Mouse (Mus musculus) liver, postnatal 0 days (tissue): ENCODE results near the gene Tgfb1i1. TPM values are rescaled to one million over a fixed set of nuclear protein-coding genes. Genes with fewer than 3 reads are reported as not detected.

Experiments used
- ATAC-seq: fragments of 200-750 bp; cut with Nextera tagmentation; 2 replicates; pipeline ENCODE4 v1.8.0; 2017; ENCODE audit warnings: mild to moderate bottlenecking, moderate library complexity
- DNase-seq: peaks from one replicate; pipeline ENCODE4 v3.0.0-alpha.2; 2016
- H3K27ac ChIP-seq: fragments of 300-500 bp; sonication (generic); 2 replicates; pipeline ENCODE4 v1.5.1; 2014; ENCODE audit warnings: antibody characterized with exemption, moderate library complexity, mild to moderate bottlenecking, low read depth
- H3K27me3 ChIP-seq: fragments of 300-500 bp; sonication (generic); 2 replicates; pipeline ENCODE4 v1.6.1; 2014; ENCODE audit warnings: low read length, control low read depth, mixed read lengths; ENCODE audit not compliant: insufficient read depth
- H3K36me3 ChIP-seq: fragments of 300-500 bp; sonication (generic); replicated peaks from 2 replicates; pipeline ENCODE4 v1.6.1; 2014; ENCODE audit warnings: mild to moderate bottlenecking, control low read depth, low read length, moderate library complexity, mixed read lengths; ENCODE audit not compliant: insufficient read depth
- H3K4me1 ChIP-seq: fragments of 300-500 bp; sonication (generic); 2 replicates; pipeline ENCODE4 v1.6.1; 2014; ENCODE audit warnings: antibody characterized with exemption, mild to moderate bottlenecking, control low read depth; ENCODE audit not compliant: insufficient read depth
- H3K4me2 ChIP-seq: fragments of 300-500 bp; sonication (generic); 2 replicates; pipeline ENCODE4 v1.6.1; 2014; ENCODE audit warnings: low read depth, mild to moderate bottlenecking, low read length, moderate library complexity, mixed read lengths
- H3K4me3 ChIP-seq: fragments of 300-500 bp; sonication (generic); 2 replicates; pipeline ENCODE4 v1.5.1; 2014; ENCODE audit warnings: low read depth, low read length
- H3K9ac ChIP-seq: fragments of 300-500 bp; sonication (generic); replicated peaks from 2 replicates; pipeline ENCODE4 v1.6.1; 2014; ENCODE audit warnings: mild to moderate bottlenecking, moderate library complexity
- H3K9me3 ChIP-seq: fragments of 300-500 bp; sonication (generic); 2 replicates; pipeline ENCODE4 v1.6.1; 2016; ENCODE audit warnings: mild to moderate bottlenecking, control low read depth, low read length, mixed read lengths
- CTCF ChIP-seq: sonication (generic); IDR thresholded peaks from 2 replicates; pipeline ENCODE4 v1.5.1; 2016; ENCODE audit warnings: antibody characterized with exemption, low read depth
- EP300 ChIP-seq: IDR thresholded peaks from 2 replicates; pipeline ENCODE4 v1.6.1; 2016; ENCODE audit warnings: antibody characterized with exemption, low read depth, mild to moderate bottlenecking
- WGBS: fragments of 180-500 bp; shearing (Covaris S2); extraction: QIAGEN DNeasy Blood & Tissue Kit; methylation state at CpG from one replicate; pipeline ENCODE4 v1.1.7; 2014; ENCODE audit not compliant: insufficient replicate concordance; 5-methylcytosine and 5-hydroxymethylcytosine counted together
- polyA plus RNA-seq: library from polyadenylated mRNA; unstranded; fragments of >200 nt; fragmentation: Nextera tagmentation; extraction: Ambion mirVana; gene quantifications from 2 replicates; pipeline ENCODE4 v1.2.1, GENCODE M21; 2015

The Tgfb1i1 gene
- polyA plus RNA-seq, 1 experiment from 2014 or later, result 10.4 TPM

DNA sequence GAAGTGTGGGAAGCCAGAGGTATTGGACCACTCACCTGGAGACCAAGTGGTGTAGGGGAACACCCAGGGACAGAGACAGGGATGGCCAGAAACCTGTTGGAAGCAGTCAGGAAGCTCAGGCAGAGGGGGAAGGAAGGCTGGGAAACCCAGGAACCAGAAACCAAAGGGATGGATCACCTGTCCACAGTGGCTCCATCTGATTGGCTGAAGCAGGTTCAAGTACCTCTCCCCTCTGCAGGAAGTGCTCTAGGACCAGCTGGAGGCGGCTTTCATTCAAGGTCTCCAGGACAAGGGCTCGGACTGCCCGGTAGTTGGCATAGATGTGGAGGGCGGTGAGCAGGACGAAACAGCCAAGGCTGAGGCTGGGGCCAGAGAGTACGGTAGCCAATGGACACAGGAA is 29.4 kb downstream of the Tgfb1i1 start:
- 95% methylated on average over 6 of the region's 6 CpGs for WGBS
- no peak overlapping the region for H3K27ac ChIP-seq

DNA sequence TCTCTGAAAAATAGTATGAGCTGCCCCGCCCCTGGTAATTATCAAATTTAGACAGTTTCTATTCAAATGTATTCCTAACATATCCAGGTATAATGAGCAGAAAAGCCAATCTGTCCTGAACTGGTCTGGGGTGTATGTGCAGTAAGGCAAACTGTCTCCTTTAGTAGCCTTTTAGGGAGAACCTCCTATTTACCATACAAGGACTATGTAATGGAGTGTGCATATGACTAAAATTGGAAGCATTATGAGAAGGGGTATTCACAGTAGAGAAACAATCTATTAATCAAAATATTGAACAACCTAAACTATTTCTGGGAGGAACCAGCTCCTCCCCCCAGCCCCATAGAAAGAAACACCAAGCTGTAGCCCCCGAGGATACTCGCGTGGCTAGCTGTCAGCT is 33.1 kb downstream of the Tgfb1i1 start:
- Histone ChIP-seq H3K4me2 (no peak overlapping the region), H3K36me3 (peaks cover 60% of the 10 kb centered on the region), H3K9ac (no peak overlapping the region), H3K27me3 (no peaks in the 10 kb centered on the region), H3K9me3 (no peaks in the 10 kb centered on the region), H3K4me3 (no peak overlapping the region), H3K27ac (no peak overlapping the region), H3K4me1 (no peaks in the 10 kb centered on the region)
- WGBS, result 95% methylated on average over 4 of the region's 4 CpGs
- no peak for TF ChIP-seq EP300
- TF ChIP-seq CTCF, result no peak
- ATAC-seq (no peak), DNase-seq (no peak)

More for the DNA sequence above, 29.4 kb downstream of the Tgfb1i1 start:
- Histone ChIP-seq H3K4me2 (no peak overlapping the region), H3K36me3 (peaks cover 88% of the 10 kb centered on the region), H3K4me3 (no peak overlapping the region), H3K9me3 (no peaks in the 10 kb centered on the region), H3K27me3 (no peaks in the 10 kb centered on the region), H3K4me1 (no peaks in the 10 kb centered on the region; the same call in 1 of the 2 replicates), H3K9ac (no peak overlapping the region)
- ATAC-seq (no peak), DNase-seq (no peak)
- TF ChIP-seq EP300 (no peak), CTCF (no peak)

DNA sequence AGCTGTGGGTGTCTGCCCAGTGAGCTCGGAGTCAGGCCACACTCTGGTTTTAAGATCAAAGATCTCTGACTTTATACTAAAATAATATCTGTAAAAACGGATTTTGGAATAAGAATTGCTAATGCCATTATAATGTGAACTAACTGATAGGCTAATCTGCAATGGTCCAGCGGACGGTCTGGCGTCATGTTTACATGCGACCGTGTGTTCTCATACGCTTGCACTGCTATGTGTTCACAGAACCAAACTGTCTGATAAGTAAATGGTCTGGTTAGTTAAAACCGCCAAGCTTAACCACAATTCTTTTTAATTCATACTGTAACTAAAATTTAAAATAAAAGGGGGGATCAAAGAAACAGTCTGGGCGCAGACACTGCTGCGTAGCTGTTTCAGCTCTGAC is 35.2 kb downstream of the Tgfb1i1 start:
- TF ChIP-seq EP300 (no peak), CTCF (no peak)
- H3K9me3 ChIP-seq, result no peaks in the 10 kb centered on the region
- peaks cover 51% of the 10 kb centered on the region for H3K36me3 ChIP-seq
- no peak overlapping the region for H3K4me3 ChIP-seq
- 77% methylated on average over 11 of the region's 11 CpGs for WGBS
- no peaks in the 10 kb centered on the region for H3K4me1 ChIP-seq
- no peak for ATAC-seq
- H3K9ac ChIP-seq, result no peak overlapping the region
- no peak overlapping the region for H3K4me2 ChIP-seq
- H3K27ac ChIP-seq, result no peak overlapping the region
- H3K27me3 ChIP-seq, result no peaks in the 10 kb centered on the region
- DNase-seq, result no peak

DNA sequence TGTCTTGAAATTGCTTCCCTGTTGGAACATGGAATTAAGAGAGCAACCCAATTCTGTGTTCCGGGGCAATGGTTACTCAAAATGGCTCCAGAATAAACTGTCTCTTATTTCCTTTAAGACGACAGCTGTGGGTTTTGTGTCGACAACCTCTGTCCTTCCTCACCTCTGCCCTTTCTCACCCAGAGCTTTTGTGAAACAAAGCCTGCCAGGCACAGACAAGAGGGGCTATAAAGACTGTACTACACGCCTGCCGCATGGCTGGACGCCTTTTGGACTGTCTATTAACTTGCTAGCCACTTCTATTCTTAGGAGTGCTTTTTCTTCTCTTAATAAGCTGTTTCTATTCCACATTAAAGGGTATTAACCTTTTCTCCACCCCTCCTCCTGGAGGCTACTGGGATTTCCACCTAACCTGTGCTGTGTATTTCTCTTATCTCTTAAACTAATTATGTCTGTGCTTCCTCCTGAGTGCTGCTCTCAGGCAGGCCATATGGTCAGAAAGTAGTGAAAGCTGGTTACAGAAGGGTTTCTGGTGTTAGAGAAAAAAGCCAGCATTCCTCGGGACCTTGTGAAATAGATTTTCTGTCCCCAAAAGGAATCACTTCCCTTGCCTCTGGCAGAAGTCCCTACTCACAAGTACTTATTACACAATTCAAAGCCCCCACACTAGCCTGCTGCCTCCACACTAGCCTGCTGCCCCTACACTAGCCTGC is 36.1 kb downstream of the Tgfb1i1 start:
- 70% methylated on average over 7 of the region's 7 CpGs for WGBS
- H3K27ac ChIP-seq, result no peak overlapping the region
- H3K27me3 ChIP-seq, result no peaks in the 10 kb centered on the region
- H3K4me2 ChIP-seq, result no peak overlapping the region
- DNase-seq, result no peak
- no peak overlapping the region for H3K4me3 ChIP-seq
- no peaks in the 10 kb centered on the region for H3K9me3 ChIP-seq
- no peak for TF ChIP-seq CTCF
- TF ChIP-seq EP300, result no peak
- no peak for ATAC-seq
- 0 out of 2 replicates have a peak, but pooled peaks cover 2% of the 10 kb centered on the region for H3K4me1 ChIP-seq
- H3K9ac ChIP-seq, result no peak overlapping the region
- peaks cover 51% of the 10 kb centered on the region for H3K36me3 ChIP-seq

DNA sequence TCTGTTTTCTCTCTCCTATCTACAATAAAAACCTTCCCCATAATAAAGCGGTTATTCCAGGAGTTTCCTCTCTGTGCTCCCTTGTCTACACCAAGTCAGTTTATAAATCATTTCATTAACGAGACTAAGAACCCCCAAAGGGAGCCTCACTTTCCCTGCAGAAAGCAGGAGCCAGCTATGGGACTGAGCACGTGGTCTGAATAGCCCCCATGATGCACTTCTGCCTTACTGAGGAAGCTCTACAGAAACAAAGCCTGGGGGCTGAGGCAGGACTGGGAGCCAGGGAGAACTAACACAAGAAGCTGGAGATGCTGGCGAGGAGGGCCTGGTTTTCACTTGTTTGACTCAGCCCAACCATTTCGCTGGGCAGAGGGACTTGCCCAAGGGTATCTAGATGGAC is 37.4 kb downstream of the Tgfb1i1 start:
- TF ChIP-seq CTCF (no peak), EP300 (no peak)
- DNase-seq (no peak), ATAC-seq (no peak)
- H3K36me3 ChIP-seq, result peaks cover 48% of the 10 kb centered on the region
- H3K4me1 ChIP-seq, result peaks cover 14% of the 10 kb centered on the region
- no peak overlapping the region for H3K4me3 ChIP-seq
- 81% methylated on average over 5 of the region's 5 CpGs for WGBS
- no peak overlapping the region for H3K9ac ChIP-seq
- no peak overlapping the region for H3K27ac ChIP-seq
- H3K9me3 ChIP-seq, result no peaks in the 10 kb centered on the region
- H3K27me3 ChIP-seq, result no peaks in the 10 kb centered on the region
- no peak overlapping the region for H3K4me2 ChIP-seq

DNA sequence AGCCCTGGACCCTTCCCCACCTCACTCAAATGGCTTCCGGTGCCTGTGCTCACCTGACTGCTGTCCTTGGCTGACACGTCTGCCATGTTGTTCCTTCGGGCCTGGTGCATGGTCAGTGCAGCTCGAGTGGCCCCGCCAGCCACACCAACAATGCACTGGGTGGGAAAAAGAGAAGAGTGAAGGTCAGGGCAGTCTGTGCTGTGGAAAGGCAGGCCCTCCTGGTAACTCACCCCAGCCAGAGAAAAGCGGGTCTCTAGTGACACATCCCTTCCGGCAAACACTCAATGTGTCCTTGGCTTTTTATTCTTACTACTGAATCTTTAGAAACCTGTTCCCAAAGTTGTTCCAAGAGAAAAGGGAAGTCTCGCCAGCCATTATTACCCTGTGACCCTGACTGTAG is 38.4 kb downstream of the Tgfb1i1 start:
- Histone ChIP-seq H3K9me3 (no peaks in the 10 kb centered on the region), H3K9ac (no peak overlapping the region), H3K36me3 (peaks cover 39% of the 10 kb centered on the region), H3K4me1 (peaks cover 24% of the 10 kb centered on the region), H3K4me3 (no peak overlapping the region), H3K4me2 (no peak overlapping the region), H3K27me3 (no peaks in the 10 kb centered on the region), H3K27ac (no peak overlapping the region)
- TF ChIP-seq CTCF (no peak), EP300 (no peak)
- 88% methylated on average over 8 of the region's 8 CpGs for WGBS
- DNase-seq (no peak), ATAC-seq (no peak)
